Mouse (Mus musculus) mature B cell (primary cell): ENCODE measurements around the gene Olfr768.
"Not testable (repeated sequence)": the region's sequence is repeated elsewhere in the genome, so short reads cannot be mapped to it uniquely, and the experiment has no call there.

Experiments used
- in situ Hi-C: fragments of 300-500 bp; cut with MboI; formaldehyde crosslinking; loops from 2 replicates; pipeline ENCODE4 v1.14.3; 2019

The Olfr768 gene

DNA sequence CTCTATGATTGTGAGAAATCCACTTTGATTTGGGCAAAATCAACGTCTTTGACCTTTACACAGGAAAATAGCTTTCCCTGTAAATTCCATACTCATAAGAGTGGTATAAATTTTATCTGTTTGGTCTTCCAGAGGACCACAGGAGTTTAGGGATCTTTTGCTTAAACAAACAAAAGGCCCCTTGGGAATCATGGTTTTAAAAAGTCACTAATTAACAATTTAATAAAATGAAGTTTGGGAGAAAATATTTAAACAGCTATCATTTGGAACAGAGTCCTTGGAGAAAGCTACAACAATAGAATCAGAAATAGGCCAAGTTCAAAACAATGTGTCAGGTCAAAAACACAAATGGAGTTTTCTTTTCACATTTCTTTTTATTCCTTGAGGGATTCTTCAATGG lies at the start of gene Olfr768:
Gene Olfr768 (minus strand): TSS at position 101 of the 400 bp plus-strand sequence.
- in situ Hi-C loops = no loop called here

- in situ Hi-C loops = no loop called here
Observed at GRCm38 (mm10) chr10:129138898-129139297, 39.7 kb upstream of the Olfr768 start, which contains the start of gene Olfr770. Gene Olfr770 (minus strand): TSS chr10:129138998.

- in situ Hi-C loops = no loop called here
Observed at GRCm38 (mm10) chr10:129117761-129118160, 18.6 kb upstream of the Olfr768 start, which contains the start of gene Olfr769. Gene Olfr769 (minus strand): TSS chr10:129117861.

- in situ Hi-C loops = no loop called here
Observed at GRCm38 (mm10) chr10:129115146-129115545, 16.0 kb upstream of the Olfr768 start.

DNA sequence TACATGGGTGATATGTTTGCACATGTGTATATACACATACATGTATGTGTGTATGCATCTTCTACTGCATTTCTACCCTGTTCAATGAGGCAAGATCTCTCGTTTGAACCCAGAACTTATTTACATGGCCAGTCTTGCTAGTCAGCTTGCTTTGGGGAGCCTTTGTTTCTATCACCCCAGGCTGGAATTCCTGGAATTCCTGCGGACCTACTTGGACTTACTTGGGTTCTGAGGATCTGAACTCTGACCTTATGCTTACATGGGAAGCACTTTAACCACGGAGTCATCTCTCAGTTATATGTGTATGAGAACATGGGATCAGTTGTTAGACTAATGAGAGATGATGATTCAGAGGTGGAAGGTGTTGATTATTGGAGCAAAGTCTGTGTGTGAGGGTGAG lies 2.1 kb upstream of the Olfr768 start:
- in situ Hi-C loops = no loop called here

DNA sequence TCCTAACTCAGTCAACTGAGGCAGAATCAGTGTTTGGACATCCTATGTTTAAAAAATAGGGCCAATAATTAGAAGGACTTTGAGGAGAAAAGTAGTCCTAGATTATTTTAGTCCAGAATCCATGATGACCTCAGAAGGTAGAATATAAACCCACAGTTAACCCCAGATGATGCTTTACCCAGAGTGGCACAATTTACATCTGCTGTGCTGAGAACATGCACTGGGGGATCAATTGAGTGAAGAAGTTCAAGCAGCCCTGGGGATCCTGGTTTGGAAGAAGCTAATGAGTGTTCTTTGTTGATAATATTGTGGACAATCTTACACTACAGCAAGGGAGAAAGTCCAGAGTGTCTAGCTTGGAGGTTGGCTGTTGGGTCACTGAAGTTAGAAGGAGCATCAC lies 16.4 kb downstream of the Olfr768 start, which contains the start of gene Olfr767:
Gene Olfr767 (minus strand): TSS at position 101 of the 400 bp plus-strand sequence.
- in situ Hi-C loops = not testable (repeated sequence)

- in situ Hi-C loops = no loop called here
Observed at GRCm38 (mm10) chr10:129068877-129069276, 30.3 kb downstream of the Olfr768 start, which contains the start of gene Olfr766-ps1. Gene Olfr766-ps1 (minus strand): TSS chr10:129068977.

DNA sequence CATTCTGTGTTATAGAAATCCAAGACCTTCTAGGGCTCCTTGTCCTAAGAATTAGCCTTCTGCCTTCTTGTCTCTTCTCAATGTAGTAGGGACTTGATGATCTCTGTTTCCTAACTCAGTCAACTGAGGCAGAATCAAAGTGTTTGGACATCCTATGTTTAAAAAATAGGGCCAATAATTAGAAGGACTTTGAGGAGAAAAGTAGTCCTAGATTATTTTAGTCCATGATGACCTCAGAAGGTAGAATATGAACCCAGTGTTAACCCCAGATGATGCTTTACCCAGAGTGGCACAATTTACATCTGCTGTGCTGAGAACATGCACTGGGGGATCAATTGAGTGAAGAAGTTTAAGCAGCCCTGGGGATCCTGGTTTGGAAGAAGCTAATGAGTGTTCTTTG lies 49.3 kb downstream of the Olfr768 start, which contains the start of gene Olfr765:
Gene Olfr765 (minus strand): TSS at position 101 of the 400 bp plus-strand sequence.
- in situ Hi-C loops = not testable (repeated sequence)
